In the genomic region with DNA sequence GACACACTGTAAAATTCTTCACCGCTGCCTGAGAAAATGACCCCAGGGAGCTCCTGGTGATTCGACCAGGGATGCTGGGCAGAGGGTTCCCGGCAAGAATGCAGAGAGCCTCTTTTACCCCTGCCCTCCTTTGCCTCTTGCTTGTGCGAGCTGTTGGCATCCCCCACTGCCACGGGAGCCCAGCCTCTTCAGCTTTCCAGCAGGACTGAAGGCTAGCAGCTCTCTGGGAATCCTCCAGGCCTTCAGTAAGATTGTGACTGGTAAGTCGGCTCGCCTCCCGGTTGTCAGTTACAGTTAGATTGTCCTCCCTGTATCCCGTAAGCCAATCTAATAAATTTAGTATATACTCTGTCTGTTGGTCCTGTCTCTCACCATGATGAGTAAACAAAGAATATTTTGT, we compare ENCODE assay signal across 25 mouse cellular contexts. TPM values are rescaled to one million over a fixed set of nuclear protein-coding genes. Genes with fewer than 3 reads are reported as not detected.
DNase-seq lines count a peak whose midpoint lies in the region; ATAC-seq and TF ChIP-seq lines count a peak whose summit lies in the region.
"Had no signal": no experiment of that assay in that cellular context is flagged by ENCODE, and none has a peak within 500 bp of the region (broad histone marks: within the 10 kb centered on the region; RNA-seq: fewer than 3 reads in every experiment).

No protein-coding gene starts in this region.

- no peak for TF ChIP-seq POLR2A in cerebellum, adult 2 months (IDR thresholded peaks at IDR 0.05; ENCODE audit: borderline replicate concordance, insufficient read depth, low read length)

- H3K9me3 ChIP-seq in limb, embryonic 13.5 days = peaks cover 9% of the 10 kb centered on the region; the same call in 1 of the 2 replicates
- H3K9me3 ChIP-seq in limb, embryonic 10.5 days (replicated peaks) = no peaks in the 10 kb centered on the region
- H3K9me3 ChIP-seq: forebrain, embryonic 15.5 days had no signal

- TF ChIP-seq CTCF in cerebellum, adult 2 months (IDR thresholded peaks at IDR 0.05; ENCODE audit: borderline replicate concordance, insufficient read depth, low read depth, low read length) = no peak

- H3K36me3 ChIP-seq in limb, embryonic 13.5 days = no peaks in the 10 kb centered on the region
- H3K36me3 ChIP-seq in limb, embryonic 10.5 days = no peaks in the 10 kb centered on the region
- H3K36me3 ChIP-seq: embryonic facial prominence, embryonic 10.5 days; embryonic facial prominence, embryonic 13.5 days; forebrain, embryonic 12.5 days; forebrain, embryonic 15.5 days; heart, embryonic 12.5 days; heart, embryonic 15.5 days; hindbrain, embryonic 10.5 days had no signal

- peak; percentile 52 for DNase-seq in cerebellum, adult 2 months
- DNase-seq in cerebellum, adult 11 months = no peak
- peak; percentile 48 to 62 for DNase-seq in cerebellum, postnatal 25 days
- DNase-seq in cerebellum, adult 9-10 months = no peak
- no peak for DNase-seq in limb, embryonic 10.5 days (ENCODE audit: low spot score)
- DNase-seq in brain, adult 2 months (ENCODE audit: low read depth, low spot score) = peak; percentile 42
- DNase-seq: adrenal gland, adult 8-10 months; adrenal gland, postnatal 25 days; cerebellum, adult 9-11 months; embryo, embryonic 11 days; gastrocnemius, postnatal 25 days; heart, adult 18-20 months; heart, postnatal 10 days; heart, postnatal 36 days had no signal

- H3K27me3 ChIP-seq in cerebellum, adult 2 months (ENCODE audit: control insufficient read depth, insufficient read depth, low read length) = no peaks in the 10 kb centered on the region
- peaks cover 17% of the 10 kb centered on the region for H3K27me3 ChIP-seq in limb, embryonic 13.5 days
- 0 out of 2 replicates have a peak, but pooled peaks cover 9% of the 10 kb centered on the region for H3K27me3 ChIP-seq in limb, embryonic 10.5 days (ENCODE audit: low read depth, poor library complexity, severe bottlenecking)

- peaks cover 26% of the 10 kb centered on the region for H3K4me1 ChIP-seq in cerebellum, adult 2 months (ENCODE audit: control insufficient read depth, insufficient read depth, low read length)
- peaks cover 28% of the 10 kb centered on the region for H3K4me1 ChIP-seq in limb, embryonic 13.5 days
- H3K4me1 ChIP-seq in limb, embryonic 10.5 days = peaks cover 18% of the 10 kb centered on the region; the same call in 1 of the 2 replicates
- H3K4me1 ChIP-seq: embryonic facial prominence, embryonic 10.5 days; embryonic facial prominence, embryonic 13.5 days; forebrain, embryonic 12.5 days; forebrain, embryonic 15.5 days; heart, embryonic 12.5 days; hindbrain, embryonic 10.5 days had no signal

- no peak overlapping the region for H3K4me2 ChIP-seq in limb, embryonic 13.5 days (replicated peaks)
- H3K4me2 ChIP-seq: embryonic facial prominence, embryonic 13.5 days; forebrain, embryonic 12.5 days; forebrain, embryonic 15.5 days; heart, embryonic 12.5 days; heart, embryonic 15.5 days; hindbrain, embryonic 14.5 days had no signal

- WGBS in cerebellum, adult 2 months = 30% methylated on average over 9 of the region's 9 CpGs
- 64% methylated on average over 9 of the region's 9 CpGs for WGBS in limb, embryonic 13.5 days
- 79% methylated on average over 9 of the region's 9 CpGs for WGBS in limb, embryonic 10.5 days

- no peak overlapping the region for H3K4me3 ChIP-seq in cerebellum, adult 2 months (replicated peaks; ENCODE audit: insufficient read depth, low read depth, low read length)
- no peak overlapping the region for H3K4me3 ChIP-seq in limb, embryonic 13.5 days
- no peak overlapping the region for H3K4me3 ChIP-seq in limb, embryonic 10.5 days
- H3K4me3 ChIP-seq: embryonic facial prominence, embryonic 10.5 days; embryonic facial prominence, embryonic 13.5 days; erythroblast, embryonic 14.5 days; forebrain, embryonic 12.5 days; forebrain, embryonic 15.5 days; heart, embryonic 12.5 days; heart, embryonic 15.5 days; hindbrain, embryonic 10.5 days had no signal

- no peak overlapping the region; the same call in 1 of the 2 replicates for H3K27ac ChIP-seq in cerebellum, adult 2 months (ENCODE audit: insufficient read depth, low read length)
- no peak overlapping the region for H3K27ac ChIP-seq in limb, embryonic 13.5 days
- no peak overlapping the region for H3K27ac ChIP-seq in limb, embryonic 10.5 days
- H3K27ac ChIP-seq: embryonic facial prominence, embryonic 10.5 days; embryonic facial prominence, embryonic 13.5 days; forebrain, embryonic 12.5 days; forebrain, embryonic 15.5 days; heart, embryonic 15.5 days; hindbrain, embryonic 10.5 days; hindbrain, embryonic 14.5 days had no signal

- H3K9ac ChIP-seq in limb, embryonic 13.5 days = 0 out of 2 replicates have a peak overlapping the region, but pooled peaks have one; percentile 13
- H3K9ac ChIP-seq: embryonic facial prominence, embryonic 13.5 days; forebrain, embryonic 12.5 days; forebrain, embryonic 15.5 days; heart, embryonic 12.5 days; heart, embryonic 15.5 days; hindbrain, embryonic 14.5 days had no signal

- no peak for ATAC-seq in limb, embryonic 13.5 days (ENCODE audit: low FRiP score, low read depth)
- ATAC-seq: activated CD4-positive, CD25-positive, alpha-beta regulatory T cell, adult 4 months; forebrain, embryonic 15.5 days had no signal

RNA-seq across cellular contexts. Expression of gene Kcnk1, which starts 38.2 kb away (rescaled TPM):
- polyA plus RNA-seq in cerebellum, adult 2 months (2012; rRNA removed) = 206 and 213 TPM in 2 replicates
- 23.5 and 26.6 TPM in 2 replicates for polyA plus RNA-seq in limb, embryonic 13.5 days (2015; fragmentation: Nextera tagmentation; extraction: Ambion mirVana)
- polyA plus RNA-seq in limb, embryonic 10.5 days (2016; fragmentation: Nextera tagmentation; extraction: Ambion mirVana) = 9.2 and 10.1 TPM in 2 replicates
- polyA plus RNA-seq: activated CD4-positive, CD25-positive, alpha-beta regulatory T cell, adult 4 months; erythroblast, embryonic 14.5 days had no signal

RNA-seq across cellular contexts. Expression of gene Map3k21, which starts 46.5 kb away (rescaled TPM):
- 1.1 TPM in 2 replicates for polyA plus RNA-seq in cerebellum, adult 2 months (2012; rRNA removed)
- polyA plus RNA-seq in limb, embryonic 13.5 days (2015; fragmentation: Nextera tagmentation; extraction: Ambion mirVana) = 0.04 and 0.11 TPM in 2 replicates
- 0.03 and 0.04 TPM in 2 replicates for polyA plus RNA-seq in limb, embryonic 10.5 days (2016; fragmentation: Nextera tagmentation; extraction: Ambion mirVana)
- polyA plus RNA-seq: activated CD4-positive, CD25-positive, alpha-beta regulatory T cell, adult 4 months; erythroblast, embryonic 14.5 days had no signal

RNA-seq across cellular contexts. Expression of gene Pcnx2, which starts 58.7 kb away (rescaled TPM):
- 40.4 and 41.4 TPM in 2 replicates for polyA plus RNA-seq in cerebellum, adult 2 months (2012; rRNA removed)
- 0.11 and 0.13 TPM in 2 replicates for polyA plus RNA-seq in limb, embryonic 13.5 days (2015; fragmentation: Nextera tagmentation; extraction: Ambion mirVana)
- 0.05 TPM in 1 of 2 replicates, not detected in the other for polyA plus RNA-seq in limb, embryonic 10.5 days (2016; fragmentation: Nextera tagmentation; extraction: Ambion mirVana)

Comparison
In these comparisons a context has a peak if more than half of its experiments do, and no peak if none do; other contexts are left out.
1. DNase-seq: peak in cerebellum, adult 2 months (2 of 2), cerebellum, postnatal 25 days (2 of 2) and brain, adult 2 months (single experiment); none in cerebellum, adult 11 months (single experiment), cerebellum, adult 9-10 months (single experiment) and limb, embryonic 10.5 days (single experiment).
2. RNA of gene Pcnx2, which starts 58.7 kb away (polyA plus RNA-seq): 40.4 to 41.4 TPM in cerebellum, adult 2 months; 0.11 to 0.13 TPM in limb, embryonic 13.5 days and 0.05 TPM in limb, embryonic 10.5 days; every median in the first group is over 10 times any median in the second.